12 mouse cellular contexts compared by ENCODE assay signal in the genomic region with DNA sequence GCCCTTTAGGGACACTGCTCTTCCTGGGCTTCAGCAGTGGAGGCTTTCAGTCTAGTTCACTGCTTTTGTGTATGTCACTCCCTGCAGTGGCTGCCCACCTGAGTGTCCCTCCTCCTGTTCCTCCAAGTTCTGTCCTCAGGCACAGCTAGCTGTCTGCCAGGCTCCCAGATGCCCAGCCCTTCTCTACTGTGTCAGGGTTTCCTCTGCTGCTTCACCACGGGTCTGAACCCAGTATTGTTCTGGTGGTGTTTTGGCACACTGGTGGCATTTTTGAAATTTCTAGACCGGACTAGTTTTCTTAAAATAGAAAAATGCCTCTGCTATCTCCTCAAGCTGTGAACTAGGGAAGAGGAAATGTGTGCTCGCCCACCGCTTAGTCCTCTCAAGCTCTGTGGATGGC. TPM values are rescaled to one million over a fixed set of nuclear protein-coding genes. Genes with fewer than 3 reads are reported as not detected.
DNase-seq lines count a peak whose midpoint lies in the region; ATAC-seq and TF ChIP-seq lines count a peak whose summit lies in the region.
"Had no signal": no experiment of that assay in that cellular context is flagged by ENCODE, and none has a peak within 500 bp of the region (broad histone marks: within the 10 kb centered on the region; RNA-seq: fewer than 3 reads in every experiment).

No protein-coding gene starts in this region.

- H3K4me3 ChIP-seq in midbrain, embryonic 10.5 days, result no peak overlapping the region
- no peak overlapping the region for H3K4me3 ChIP-seq in midbrain, embryonic 13.5 days (replicated peaks)
- H3K4me3 ChIP-seq in heart, embryonic 12.5 days, result peak overlapping the region; percentile 3
- H3K4me3 ChIP-seq in stomach, postnatal 0 days (ENCODE audit: low read depth, low read length), result no peak overlapping the region

- no peaks in the 10 kb centered on the region for H3K9me3 ChIP-seq in midbrain, embryonic 10.5 days (replicated peaks)
- H3K9me3 ChIP-seq in midbrain, embryonic 13.5 days, result no peaks in the 10 kb centered on the region
- H3K9me3 ChIP-seq in heart, embryonic 12.5 days (replicated peaks), result no peaks in the 10 kb centered on the region
- H3K9me3 ChIP-seq in stomach, postnatal 0 days (ENCODE audit: control insufficient read depth, low read length), result no peaks in the 10 kb centered on the region

- H3K36me3 ChIP-seq in midbrain, embryonic 10.5 days, result no peaks in the 10 kb centered on the region
- no peaks in the 10 kb centered on the region for H3K36me3 ChIP-seq in midbrain, embryonic 13.5 days
- no peaks in the 10 kb centered on the region for H3K36me3 ChIP-seq in heart, embryonic 12.5 days
- H3K36me3 ChIP-seq in stomach, postnatal 0 days (ENCODE audit: control insufficient read depth, insufficient read depth, low read length), result no peaks in the 10 kb centered on the region

- peak; percentile 42 to 43 for DNase-seq in heart, adult 18-20 months
- no peak for DNase-seq in heart, postnatal 36 days
- DNase-seq in midbrain, embryonic 10.5 days (ENCODE audit: low spot score), result no peak
- DNase-seq in stomach, postnatal 0 days (ENCODE audit: low spot score), result no peak
- DNase-seq in spleen, adult 12 weeks (ENCODE audit: low spot score), result no peak
- DNase-seq: cerebellum, postnatal 36 days; kidney, postnatal 4 days had no signal

- peaks cover 13% of the 10 kb centered on the region for H3K4me1 ChIP-seq in midbrain, embryonic 10.5 days
- peaks cover 13% of the 10 kb centered on the region for H3K4me1 ChIP-seq in midbrain, embryonic 13.5 days (replicated peaks)
- peaks cover 50% of the 10 kb centered on the region for H3K4me1 ChIP-seq in heart, embryonic 12.5 days (replicated peaks)
- H3K4me1 ChIP-seq in stomach, postnatal 0 days (replicated peaks; ENCODE audit: control insufficient read depth, insufficient read depth), result peaks cover 2% of the 10 kb centered on the region; the same call in 1 of the 2 replicates

- 74% methylated on average over 4 of the region's 4 CpGs for WGBS in midbrain, embryonic 10.5 days
- WGBS in midbrain, embryonic 13.5 days, result 67% methylated on average over 4 of the region's 4 CpGs
- 13% methylated on average over 4 of the region's 4 CpGs for WGBS in heart, embryonic 12.5 days
- WGBS in stomach, postnatal 0 days, result 37% methylated on average over 4 of the region's 4 CpGs

- intact Hi-C loops in heart, postnatal 36 days (cut with DNase I), result loop anchor here (5.0 kb wide), 1 partner anchor 45 kb away; a partner anchor contains a TSS

- no peak for TF ChIP-seq CTCF in stomach, postnatal 0 days (IDR thresholded peaks at IDR 0.05; ENCODE audit: low read depth)

- no peak for ATAC-seq in midbrain, embryonic 13.5 days
- peak; percentile 58 for ATAC-seq in heart, embryonic 12.5 days (ENCODE audit: insufficient number of reproducible peaks, low FRiP score)
- ATAC-seq in stomach, postnatal 0 days (ENCODE audit: low FRiP score, low TSS enrichment), result no peak
- ATAC-seq: inflammation-experienced regulatory T-cells, adult 6 months had no signal

- no peaks in the 10 kb centered on the region for H3K27me3 ChIP-seq in midbrain, embryonic 10.5 days (ENCODE audit: low read depth, poor library complexity, severe bottlenecking)
- no peaks in the 10 kb centered on the region for H3K27me3 ChIP-seq in midbrain, embryonic 13.5 days
- H3K27me3 ChIP-seq in heart, embryonic 12.5 days (replicated peaks), result no peaks in the 10 kb centered on the region
- no peaks in the 10 kb centered on the region for H3K27me3 ChIP-seq in stomach, postnatal 0 days (ENCODE audit: control insufficient read depth, insufficient read depth, low read length)
- H3K27me3 ChIP-seq: CH12.LX had no signal

- H3K4me2 ChIP-seq in midbrain, embryonic 13.5 days (replicated peaks), result no peak overlapping the region
- H3K4me2 ChIP-seq in heart, embryonic 12.5 days, result peak overlapping the region; percentile 56
- no peak overlapping the region for H3K4me2 ChIP-seq in stomach, postnatal 0 days (replicated peaks; ENCODE audit: low read depth)

- TF ChIP-seq EP300 in stomach, postnatal 0 days (optimal IDR thresholded peaks at IDR 0.05), result no peak

- H3K27ac ChIP-seq in midbrain, embryonic 10.5 days (replicated peaks), result 0 out of 2 replicates have a peak overlapping the region, but pooled peaks have one; percentile 28
- no peak overlapping the region for H3K27ac ChIP-seq in midbrain, embryonic 13.5 days
- peak overlapping the region; percentile 74 for H3K27ac ChIP-seq in heart, embryonic 12.5 days (ENCODE audit: poor library complexity, severe bottlenecking)
- 0 out of 2 replicates have a peak overlapping the region, but pooled peaks have one; percentile 9 for H3K27ac ChIP-seq in stomach, postnatal 0 days (replicated peaks)

- H3K9ac ChIP-seq in midbrain, embryonic 13.5 days (replicated peaks), result no peak overlapping the region
- peak overlapping the region; percentile 39 for H3K9ac ChIP-seq in heart, embryonic 12.5 days
- H3K9ac ChIP-seq in stomach, postnatal 0 days (ENCODE audit: low read length), result no peak overlapping the region

RNA-seq across cellular contexts. Expression of a gene that starts 46.6 kb away (rescaled TPM):
- total RNA-seq in heart, adult 18-20 months (2021), result 100 to 1,000 TPM; 129 to 159 TPM
- 100 to 1,000 TPM; 146 to 197 TPM for total RNA-seq in heart, postnatal 36 days (2021)
- polyA plus RNA-seq in midbrain, embryonic 10.5 days (2016; fragmentation: Nextera tagmentation; extraction: Ambion mirVana), result 18.7 and 19.1 TPM in 2 replicates
- polyA plus RNA-seq in midbrain, embryonic 13.5 days (2015; fragmentation: Nextera tagmentation; extraction: Ambion mirVana), result 17.4 and 17.7 TPM in 2 replicates
- polyA plus RNA-seq in heart, embryonic 12.5 days (2016; fragmentation: Nextera tagmentation; extraction: Ambion mirVana), result 30.6 and 34.5 TPM in 2 replicates
- 16.8 and 16.9 TPM in 2 replicates for polyA plus RNA-seq in stomach, postnatal 0 days (2015; fragmentation: Nextera tagmentation; extraction: Ambion mirVana)
- total RNA-seq: CH12.LX had no signal

RNA-seq across cellular contexts. Expression of a gene that starts 46.8 kb away (rescaled TPM):
- total RNA-seq in heart, adult 18-20 months (2021), result 1 to 10 TPM in 1 of 2 experiments, under 1 TPM in 1; 0.69 to 1.0 TPM
- total RNA-seq in heart, postnatal 36 days (2021), result under 1 TPM; 0.41 to 0.83 TPM
- polyA plus RNA-seq in midbrain, embryonic 10.5 days (2016; fragmentation: Nextera tagmentation; extraction: Ambion mirVana), result 0.89 and 1.4 TPM in 2 replicates
- polyA plus RNA-seq in midbrain, embryonic 13.5 days (2015; fragmentation: Nextera tagmentation; extraction: Ambion mirVana), result 3.3 and 3.9 TPM in 2 replicates
- polyA plus RNA-seq in heart, embryonic 12.5 days (2016; fragmentation: Nextera tagmentation; extraction: Ambion mirVana), result 0.54 and 0.73 TPM in 2 replicates
- polyA plus RNA-seq in stomach, postnatal 0 days (2015; fragmentation: Nextera tagmentation; extraction: Ambion mirVana), result 0.24 and 0.47 TPM in 2 replicates
- total RNA-seq: CH12.LX; gastrocnemius, adult 8-10 months had no signal

Comparison
In these comparisons a context has a peak if more than half of its experiments do, and no peak if none do; other contexts are left out.
1. DNase-seq: peak in heart, adult 18-20 months (2 of 2); none in heart, postnatal 36 days (0 of 2), midbrain, embryonic 10.5 days (single experiment), stomach, postnatal 0 days (single experiment) and spleen, adult 12 weeks (single experiment).